Mouse (Mus musculus) 3T3-L1 (cell line): ENCODE results near the gene Tex33.

Experiments
- DNase-seq: peaks from one replicate; pipeline ENCODE4 v3.0.0-alpha.2; 2015; ENCODE audit warnings: low read depth, low spot score

The Tex33 gene

DNA sequence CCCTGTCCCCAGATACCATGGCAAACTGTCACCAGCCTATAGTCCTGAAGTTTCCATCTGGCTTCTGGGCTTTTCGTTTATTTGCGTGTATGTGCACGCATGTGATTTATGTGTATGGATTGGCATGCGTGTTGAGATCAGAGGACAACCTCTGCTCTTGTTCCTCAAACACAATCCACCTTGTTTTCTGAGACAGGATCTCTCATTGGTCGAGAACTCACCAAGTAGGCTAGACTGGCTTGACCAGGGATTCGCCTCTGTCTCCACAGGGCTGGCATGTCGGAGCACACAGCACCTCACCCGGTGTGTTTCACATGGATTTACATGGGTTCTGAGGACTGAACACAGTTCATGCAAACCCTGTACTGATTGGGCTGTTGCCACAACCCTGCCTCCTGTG lies 18.4 kb upstream of the Tex33 start:
- DNase-seq, result no peak

DNA sequence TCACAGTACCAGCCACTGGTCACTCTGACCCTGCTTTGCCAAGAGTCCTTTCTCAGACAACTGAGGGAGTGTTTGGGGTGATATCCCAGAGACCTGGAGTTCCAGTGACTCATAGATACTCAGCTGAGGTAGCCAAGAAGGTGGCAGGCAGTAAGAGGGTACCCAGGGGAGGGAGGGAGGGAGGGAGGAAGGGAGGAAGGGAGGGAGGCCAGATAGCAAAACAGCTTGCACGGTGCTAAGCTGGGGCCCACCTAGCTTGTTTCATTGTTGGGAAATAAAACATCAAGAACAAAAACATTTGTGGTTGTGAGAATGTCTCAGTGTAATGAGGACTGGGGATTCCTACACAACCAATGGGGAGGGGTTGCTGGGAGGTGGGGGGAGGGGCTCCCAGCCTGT lies 18.0 kb upstream of the Tex33 start:
- DNase-seq, result no peak

GRCm38 (mm10) chr15:78413083-78413718 lies 17.5 kb upstream of the Tex33 start:
- no peak for DNase-seq

GRCm38 (mm10) chr15:78409570-78410052 lies 13.9 kb upstream of the Tex33 start:
- no peak for DNase-seq

- peak; percentile 83 for DNase-seq
Measured at GRCm38 (mm10) chr15:78406293-78406934, 10.7 kb upstream of the Tex33 start, which contains the start of gene Mpst. Mpst (plus strand) TSS chr15:78406416.

- DNase-seq, result peak; percentile 91
Measured at GRCm38 (mm10) chr15:78405517-78406211, 10.0 kb upstream of the Tex33 start, which contains the start of gene Tst. Tst (minus strand) TSS chr15:78405907.

GRCm38 (mm10) chr15:78405098-78405497 lies 9.4 kb upstream of the Tex33 start:
- DNase-seq, result no peak

DNA sequence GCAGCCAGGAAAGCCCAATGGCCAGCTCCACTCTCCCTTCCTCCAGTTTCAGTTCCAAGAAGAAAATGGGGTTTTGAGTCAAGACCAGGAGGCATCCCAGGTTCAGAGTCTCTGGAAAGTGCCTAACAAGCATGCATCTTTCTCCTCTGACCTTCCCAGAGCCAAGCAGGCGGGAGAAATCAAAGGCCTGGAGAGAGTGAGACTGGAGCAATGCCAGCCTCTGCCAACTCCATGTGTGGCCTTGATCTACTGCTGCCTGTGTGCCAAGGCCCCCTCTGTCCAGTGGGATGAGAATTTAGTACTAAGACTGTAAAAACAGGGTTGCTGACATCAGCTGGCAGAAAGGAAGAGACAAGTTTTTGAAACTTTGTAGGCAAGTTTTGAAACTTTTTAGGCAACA lies 8.2 kb upstream of the Tex33 start:
- DNase-seq, result no peak

DNA sequence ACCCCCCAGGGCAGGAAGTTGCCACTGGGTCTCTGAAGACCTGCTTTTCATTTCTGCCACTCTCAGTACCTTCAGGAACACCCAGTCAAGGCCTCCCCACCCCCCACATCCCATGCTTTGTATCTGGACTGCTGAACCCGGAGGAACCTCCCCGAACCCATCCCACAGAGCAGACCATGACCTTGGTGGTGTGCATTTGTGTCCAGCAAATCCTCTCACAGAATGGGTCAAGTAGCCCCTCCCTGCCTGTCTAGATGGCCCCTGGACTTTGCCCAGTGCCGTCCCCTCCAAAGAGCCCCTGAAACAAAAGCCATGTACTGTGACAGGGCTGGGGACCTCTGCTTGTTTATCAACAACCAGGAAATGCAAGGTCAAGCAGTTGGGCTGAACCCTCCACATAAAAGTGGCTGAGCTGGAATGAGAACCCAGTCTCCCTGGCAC lies 7.6 kb upstream of the Tex33 start:
- no peak for DNase-seq

GRCm38 (mm10) chr15:78402423-78402822 lies 6.7 kb upstream of the Tex33 start:
- no peak for DNase-seq

DNA sequence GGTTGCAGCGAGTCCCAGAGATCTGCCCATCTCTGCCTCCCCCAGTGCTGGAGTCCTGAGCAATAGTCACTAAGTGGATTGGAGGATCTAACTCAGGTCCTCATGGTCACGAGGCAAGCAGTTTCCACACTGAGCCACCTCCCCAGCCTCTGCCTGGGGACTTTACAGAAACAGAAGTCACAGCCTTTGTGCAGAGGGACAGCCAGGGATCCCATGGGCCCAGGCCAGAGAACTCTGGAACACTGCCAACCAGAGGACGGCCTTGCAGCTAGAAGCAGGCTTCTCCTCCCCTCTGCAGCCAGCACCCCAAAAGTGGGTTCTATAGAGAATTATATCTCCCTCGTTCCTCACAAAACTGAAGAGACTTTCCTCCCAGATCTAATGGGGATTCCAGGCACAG lies 6.2 kb upstream of the Tex33 start:
- no peak for DNase-seq

GRCm38 (mm10) chr15:78401345-78401744 lies 5.6 kb upstream of the Tex33 start:
- DNase-seq, result no peak

- DNase-seq, result no peak
Measured at GRCm38 (mm10) chr15:78390855-78391254, 4.9 kb downstream of the Tex33 start.

DNA sequence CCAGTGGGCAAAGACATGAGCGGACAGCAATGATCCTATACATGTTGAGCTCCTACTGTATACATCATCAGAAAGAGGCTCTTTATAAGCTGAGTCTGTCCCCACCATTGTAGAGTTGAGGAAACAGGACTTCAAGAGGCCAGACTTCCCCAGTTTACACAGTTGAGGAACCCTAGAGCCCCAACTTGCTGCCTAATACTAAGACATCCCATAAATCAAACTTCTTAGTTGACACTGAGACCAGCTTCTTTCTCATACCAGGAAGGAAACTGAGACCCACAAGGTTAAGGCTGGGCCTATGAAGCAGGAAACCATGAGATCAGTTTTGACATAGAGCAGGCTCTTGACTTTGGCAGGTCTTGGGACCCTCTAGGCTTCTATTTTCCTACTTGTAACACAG lies 10.1 kb downstream of the Tex33 start:
- DNase-seq, result no peak

DNA sequence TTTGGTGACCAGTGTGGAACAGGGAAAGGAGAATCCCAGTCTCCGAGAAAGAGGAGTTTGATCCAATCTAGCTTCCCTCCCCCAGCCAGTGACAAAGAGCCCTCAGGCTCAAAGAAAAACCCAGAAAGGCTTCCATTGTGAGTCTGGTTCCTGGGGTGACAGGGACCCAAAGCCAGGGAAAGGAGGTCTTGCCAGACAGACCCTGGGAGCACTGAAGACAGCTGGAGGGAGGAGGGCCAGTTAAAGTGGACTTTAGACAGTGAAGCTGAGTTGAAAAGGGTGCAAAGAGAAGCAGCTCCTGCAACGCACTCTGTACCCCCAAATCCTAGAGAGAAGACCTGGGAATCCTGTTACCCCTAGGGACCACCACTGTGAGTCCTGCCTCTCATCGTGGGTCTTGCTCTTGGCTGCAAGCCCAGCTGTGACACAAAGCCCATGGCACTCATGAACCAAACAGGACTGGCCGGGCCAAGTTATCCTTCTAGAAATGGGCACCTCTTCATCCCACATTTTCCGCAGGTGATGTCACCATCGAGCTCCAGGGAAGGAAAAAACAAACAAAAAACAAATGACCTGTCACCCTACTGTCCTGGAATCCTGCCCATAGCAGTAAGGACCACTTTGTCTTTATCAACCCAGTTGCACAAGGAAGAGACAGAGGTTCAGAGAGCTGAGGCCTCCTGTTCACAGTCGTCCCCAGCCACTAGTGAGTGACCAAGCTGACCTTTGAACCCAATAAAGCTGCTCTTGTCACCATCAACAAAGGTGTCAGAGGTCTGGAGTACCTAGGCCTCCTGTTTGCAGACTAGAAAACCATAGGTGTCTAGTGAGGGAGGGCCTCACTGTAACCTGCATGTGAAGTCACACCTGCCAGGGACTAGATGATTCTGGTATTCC lies 11.2 kb downstream of the Tex33 start:
- DNase-seq, result no peak

- no peak for DNase-seq
Measured at GRCm38 (mm10) chr15:78383450-78384219, 12.1 kb downstream of the Tex33 start.

GRCm38 (mm10) chr15:78382115-78382514 lies 13.6 kb downstream of the Tex33 start:
- no peak for DNase-seq

DNA sequence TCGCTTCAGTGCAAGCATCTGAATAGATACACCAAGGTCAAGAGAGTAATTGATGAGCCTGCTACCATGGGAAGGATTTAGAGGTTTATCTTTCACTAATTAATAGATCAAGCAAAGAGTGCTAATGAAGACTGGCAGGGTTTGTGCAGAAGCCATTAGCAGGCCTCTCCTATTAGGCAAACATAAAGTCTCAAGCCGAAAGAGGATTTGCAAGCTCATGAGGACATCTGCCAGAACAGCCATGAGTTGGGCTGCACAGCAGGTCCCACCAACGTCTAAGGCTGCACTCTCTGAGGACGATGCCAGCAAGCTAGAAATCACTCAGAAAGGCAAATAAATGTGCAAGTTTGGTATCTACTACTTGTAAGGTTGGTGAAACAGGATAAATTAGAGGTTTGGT lies 15.0 kb downstream of the Tex33 start:
- no peak for DNase-seq

DNA sequence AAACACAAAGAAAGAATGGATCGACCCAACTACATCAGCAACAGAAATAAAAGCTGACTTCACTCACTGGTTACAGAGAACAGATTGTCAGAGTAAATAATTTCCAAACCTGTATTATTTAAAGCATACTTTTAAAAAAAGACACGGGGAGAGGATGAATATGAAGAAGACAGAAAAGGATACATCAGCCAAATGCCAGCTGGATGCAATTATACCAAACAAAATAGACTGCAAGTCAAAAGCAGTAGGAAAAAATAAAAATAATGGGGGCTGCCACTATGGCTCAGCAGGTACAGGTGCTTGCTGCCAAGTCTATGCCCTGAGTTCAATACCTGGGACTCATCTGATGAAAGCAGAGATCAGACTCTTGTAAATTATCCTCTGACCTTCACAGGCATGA lies 15.5 kb downstream of the Tex33 start:
- no peak for DNase-seq

GRCm38 (mm10) chr15:78378556-78378955 lies 17.2 kb downstream of the Tex33 start:
- no peak for DNase-seq

DNA sequence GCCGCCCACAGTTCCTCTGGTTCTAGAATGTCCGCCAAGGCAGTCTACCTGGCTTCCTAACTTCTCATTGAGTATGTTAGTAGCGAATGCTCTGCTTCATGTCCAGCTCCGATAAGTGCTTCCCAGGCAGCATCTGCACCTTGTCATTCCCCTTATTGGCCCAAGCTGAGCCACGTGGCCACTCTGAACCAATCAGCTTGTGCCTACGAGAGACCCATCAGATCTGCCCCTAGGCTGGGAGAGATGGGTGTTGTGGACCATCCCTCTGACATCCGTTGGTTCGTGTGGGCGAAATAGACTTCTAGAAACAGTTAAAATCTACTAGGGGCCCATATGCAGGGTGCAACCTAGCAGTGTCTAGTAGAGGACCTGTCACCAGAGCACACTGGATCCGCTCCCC lies 17.9 kb downstream of the Tex33 start:
- DNase-seq, result no peak
